Mouse (Mus musculus): ENCODE measurements around the gene Isca2.

DNA sequence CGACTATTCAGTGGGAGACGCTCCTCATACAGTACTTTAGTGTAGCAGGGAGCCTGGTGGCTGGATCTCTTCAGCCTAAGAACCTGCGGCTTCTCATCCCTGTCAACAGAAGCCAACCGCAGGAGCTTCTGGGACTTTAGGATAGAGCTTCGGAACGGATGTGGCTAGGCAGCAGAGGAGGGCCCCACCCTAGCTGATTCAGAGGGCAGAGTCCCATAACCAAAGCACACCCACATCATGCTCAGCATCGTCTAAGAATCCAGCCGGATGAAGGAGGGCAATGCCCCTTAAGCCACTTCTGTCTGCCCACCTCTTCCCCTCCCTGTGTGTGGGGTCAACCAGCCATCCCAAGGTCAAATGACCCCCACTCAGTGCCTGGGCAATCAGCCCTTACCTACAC, 21.6 kb downstream of the Isca2 start:
- no peak for TF ChIP-seq USF1 (IDR thresholded peaks at IDR 0.05; ENCODE audit: low read depth)
- no peak for TF ChIP-seq SRF (IDR thresholded peaks at IDR 0.05; ENCODE audit: control insufficient read depth, insufficient read length, low read depth)
- TF ChIP-seq POLR2A (IDR thresholded peaks at IDR 0.05; ENCODE audit: insufficient read length, low read depth), result peak; percentile 65
- TF ChIP-seq POLR2AphosphoS2 (IDR thresholded peaks at IDR 0.05; ENCODE audit: insufficient read length, low read depth), result no peak
- TF ChIP-seq CEBPB (IDR thresholded peaks at IDR 0.05; ENCODE audit: insufficient read depth, poor library complexity, severe bottlenecking), result no peak
- TF ChIP-seq MAX (IDR thresholded peaks at IDR 0.05; ENCODE audit: low read depth), result no peak
- no peak for TF ChIP-seq MYOG (IDR thresholded peaks at IDR 0.05; ENCODE audit: control insufficient read depth in 1 of 3, insufficient read depth in 1 of 3, insufficient read length in 2 of 3, low read depth in 2 of 3)
- TF ChIP-seq REST (IDR thresholded peaks at IDR 0.05; ENCODE audit: insufficient read depth, insufficient read length), result no peak
- no peak for TF ChIP-seq E2F4 (IDR thresholded peaks at IDR 0.05; ENCODE audit: insufficient read depth)
- no peak for TF ChIP-seq TCF12 (IDR thresholded peaks at IDR 0.05; ENCODE audit: insufficient read depth, poor library complexity, severe bottlenecking)
- no peak for TF ChIP-seq TCF3 (IDR thresholded peaks at IDR 0.05; ENCODE audit: insufficient read length, low read depth)
- TF ChIP-seq MYOD1 (IDR thresholded peaks at IDR 0.05; ENCODE audit: control insufficient read depth in 1 of 3, insufficient read length in 2 of 3, low read depth in 2 of 3), result peak in 1 of 3 experiments; percentile 53
